Mouse (Mus musculus) spleen, adult 2 months (tissue): ENCODE results near the gene Zdhhc15.

Experiments
- CTCF ChIP-seq: fragments of 200-500 bp; IDR thresholded peaks from 2 replicates; pipeline ENCODE4 v1.5.1; 2011; ENCODE audit warnings: mild to moderate bottlenecking, inconsistent platforms; ENCODE audit not compliant: insufficient read depth, insufficient read length, insufficient replicate concordance; ENCODE audit errors: extremely low read depth
- POLR2A ChIP-seq: fragments of 200-500 bp; IDR thresholded peaks from 2 replicates; pipeline ENCODE4 v1.6.1; 2011; ENCODE audit warnings: low read depth, low read length, inconsistent platforms

- TF ChIP-seq CTCF: no peak
- TF ChIP-seq POLR2A: no peak
Observed at GRCm38 (mm10) chrX:104612531-104612930, 58.3 kb downstream of the Zdhhc15 start.
